Mouse (Mus musculus) common myeloid progenitor, adult 5-6 weeks (primary cell): ENCODE measurements around the gene Irf2. TPM values are rescaled to one million over a fixed set of nuclear protein-coding genes. Genes with fewer than 3 reads are reported as not detected.
A peak's percentile ranks its signal among the peaks of the same experiment; 100 is the strongest.

Source experiments
- ATAC-seq: replicated peaks from 2 replicates; pipeline ENCODE4 v1.8.0; 2016; ENCODE audit warnings: low read depth, mild to moderate bottlenecking, moderate TSS enrichment, inconsistent platforms; ENCODE audit not compliant: poor library complexity, severe bottlenecking
- total RNA-seq: library from RNA; stranded (forward); fragments of 200-1000, 187-1606 nt; gene quantifications from 2 replicates; pipeline ENCODE4 v1.2.3, GENCODE M21; 2017

Irf2 gene
- total RNA-seq, result 43.9 and 60.4 TPM in 2 replicates

DNA sequence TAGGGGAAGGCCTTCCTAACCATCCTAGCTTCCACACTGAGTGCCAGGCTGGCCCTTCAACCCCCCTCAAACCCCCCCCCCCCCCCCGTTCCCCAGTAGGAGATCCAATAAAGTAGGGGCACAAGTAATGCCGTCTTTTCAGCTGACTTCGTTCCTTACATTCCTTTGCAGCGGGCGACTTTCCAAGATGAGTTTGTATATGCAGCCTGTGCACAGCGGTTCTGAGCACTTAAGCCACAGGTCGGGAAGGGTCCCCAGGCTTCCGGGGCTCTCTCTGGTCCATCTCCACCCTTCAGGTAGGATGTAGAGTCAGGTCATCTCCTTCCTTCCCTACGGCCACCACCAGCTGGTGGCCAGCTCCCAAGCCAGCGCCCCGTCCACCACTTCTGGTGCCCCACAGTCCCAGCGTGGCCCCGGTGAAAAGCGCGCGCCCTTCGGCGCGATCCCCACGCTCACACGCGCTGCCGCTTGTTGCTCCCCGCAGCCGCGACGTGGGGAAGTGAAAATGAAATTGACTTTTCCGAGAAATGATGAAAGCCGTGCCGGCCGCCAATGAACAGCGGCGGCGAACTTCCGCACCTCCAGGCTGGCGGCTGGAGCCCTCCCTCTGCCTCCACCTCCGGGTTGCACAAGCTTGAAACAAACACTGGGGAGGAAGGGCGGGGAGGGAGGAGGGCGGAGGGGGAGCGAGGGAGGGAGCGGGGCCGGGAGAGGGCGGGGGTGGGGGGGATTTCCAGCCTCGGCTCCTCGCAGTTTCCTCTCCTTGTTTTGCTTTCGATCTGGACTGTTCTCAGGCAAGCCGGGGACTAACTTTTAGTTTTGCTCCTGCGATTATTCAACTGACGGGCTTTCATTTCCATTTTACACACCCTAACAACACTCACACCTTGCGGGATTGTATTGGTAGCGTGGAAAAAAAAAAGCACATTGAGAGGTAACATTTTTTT lies at the start of gene Irf2:
Gene Irf2 (plus strand): TSS at position 730 of the 947 bp plus-strand sequence.
- peak; percentile 83 for ATAC-seq

DNA sequence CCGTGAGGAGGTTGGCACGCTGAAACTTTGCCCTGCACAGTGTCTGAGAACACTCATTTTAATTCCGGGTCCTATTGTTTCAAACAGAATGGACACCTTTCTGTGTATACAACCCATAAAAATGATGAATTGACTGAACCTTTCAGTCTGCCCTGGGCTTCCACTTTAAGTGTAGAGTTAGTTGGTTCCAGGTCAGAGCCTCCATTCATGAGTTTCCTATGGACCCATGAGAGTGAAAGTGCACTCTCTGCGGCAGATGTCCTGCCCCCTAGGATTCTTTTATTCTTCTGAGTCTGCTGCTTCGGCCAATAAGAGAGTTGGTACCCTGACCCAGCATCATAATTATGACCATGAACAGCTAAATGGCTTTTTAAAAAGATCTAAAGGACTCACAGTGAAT lies 49.4 kb upstream of the Irf2 start:
- ATAC-seq, result no peak

DNA sequence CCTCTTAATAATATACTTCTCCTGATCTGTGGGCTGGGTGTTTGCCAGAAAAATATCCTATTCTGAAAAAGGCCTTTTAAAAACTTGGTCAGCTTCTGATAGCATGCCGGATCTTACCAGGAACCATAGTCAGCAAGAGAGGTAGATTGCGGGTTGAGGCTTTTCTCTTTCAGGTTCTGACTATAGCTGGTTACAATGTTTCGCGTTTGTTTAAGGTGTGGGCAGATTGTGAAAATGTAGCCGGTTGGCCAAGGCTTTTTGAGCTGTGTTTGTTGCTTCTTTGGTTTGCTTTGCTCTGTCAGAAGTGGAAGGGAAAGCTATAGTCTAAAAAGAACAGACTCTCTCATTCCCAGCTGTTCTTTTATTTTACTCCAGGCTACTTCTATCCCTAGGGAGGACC lies 49.0 kb upstream of the Irf2 start:
- ATAC-seq, result no peak

DNA sequence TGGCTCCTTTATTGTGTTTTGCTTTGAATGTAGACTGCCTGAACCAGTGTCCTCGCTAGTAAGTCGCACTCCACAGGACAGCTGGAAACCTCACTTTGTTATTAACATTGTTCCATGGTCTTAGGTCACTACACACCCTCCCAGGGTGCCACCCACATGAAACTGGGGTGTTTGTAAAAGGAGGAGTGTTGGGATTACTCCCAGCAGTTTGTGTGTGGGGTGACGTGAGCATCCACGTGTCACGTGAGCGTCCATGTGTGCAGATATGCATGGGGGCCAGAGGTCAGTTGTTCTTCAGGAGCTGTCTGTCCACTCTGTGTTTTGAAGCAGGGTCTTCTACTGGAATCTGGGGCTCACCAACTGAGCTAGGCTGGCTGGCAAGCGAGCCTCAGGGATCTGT lies 48.2 kb upstream of the Irf2 start:
- no peak for ATAC-seq

DNA sequence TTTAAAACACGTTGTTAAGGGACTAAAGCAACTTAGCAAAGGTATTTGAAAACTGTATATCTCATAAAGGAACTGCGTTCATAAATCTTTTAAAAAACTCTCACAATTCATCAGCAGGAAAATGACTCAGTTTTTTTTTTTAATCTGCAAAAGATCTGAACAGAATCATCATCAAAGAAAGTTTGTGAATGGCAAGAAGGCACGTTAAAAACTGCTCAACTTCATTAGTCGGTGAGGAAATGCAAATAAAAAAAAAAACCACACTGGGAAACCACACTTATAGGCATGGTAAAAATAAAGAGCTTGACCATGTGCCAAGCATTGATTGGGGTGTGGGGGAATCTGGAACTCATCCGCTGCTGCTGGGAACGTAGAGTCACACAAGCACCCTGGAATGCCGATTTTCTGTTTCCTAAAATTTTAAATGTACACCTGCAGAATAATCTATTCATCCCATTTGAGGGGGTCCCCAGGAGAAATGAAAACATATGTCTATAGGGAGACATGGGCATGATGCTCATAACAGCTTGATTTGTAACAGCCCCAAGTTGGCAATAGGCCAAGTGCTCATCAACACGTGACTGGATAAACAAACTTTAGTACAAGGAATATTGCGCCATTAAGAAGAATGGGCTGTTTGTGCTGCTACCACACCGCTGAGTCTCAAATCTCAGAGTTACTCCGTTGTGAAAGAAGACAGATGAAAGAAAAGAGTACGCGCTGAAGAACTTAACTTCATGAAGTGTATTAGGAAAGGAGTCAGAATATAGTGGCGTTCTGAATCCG lies 43.1 kb upstream of the Irf2 start:
- peak; percentile 29; the same call in 1 of the 2 replicates for ATAC-seq

DNA sequence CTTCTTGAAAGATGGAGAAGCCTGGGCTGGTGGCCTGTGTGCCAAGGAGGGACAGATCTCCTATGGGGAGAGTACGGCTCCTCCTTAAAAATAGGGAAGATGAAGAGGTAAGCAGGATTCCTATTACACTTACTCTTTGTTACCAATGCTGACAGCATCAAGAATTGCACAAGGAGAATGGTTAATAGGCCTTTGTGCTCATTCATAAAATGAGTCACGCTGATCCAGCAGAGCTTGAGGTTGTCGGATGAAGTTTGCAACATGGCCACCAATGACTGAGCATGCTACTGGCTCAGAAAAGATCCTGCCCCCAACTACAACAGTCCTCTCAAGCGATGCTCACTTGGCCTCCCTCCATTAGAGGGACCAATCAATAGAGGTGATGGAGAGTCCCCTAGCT lies 42.0 kb upstream of the Irf2 start:
- no peak for ATAC-seq

DNA sequence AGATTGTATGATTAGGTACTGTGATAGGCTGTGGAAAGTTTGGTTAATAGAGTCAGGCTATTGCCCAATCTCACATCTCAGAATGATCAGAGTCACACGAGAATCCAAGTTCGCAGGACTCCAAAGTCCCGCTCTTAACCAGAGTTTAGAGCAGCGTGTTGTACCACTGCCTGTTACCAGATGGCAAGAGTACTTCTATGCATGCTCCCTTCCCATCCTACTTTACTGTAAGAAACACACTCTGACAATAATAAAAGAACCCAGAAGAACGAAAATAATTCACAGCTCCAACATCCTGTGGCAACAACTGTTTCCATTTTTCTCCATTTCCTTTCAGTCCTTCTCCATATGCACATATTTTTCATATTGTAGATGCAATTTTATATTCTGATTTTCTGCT lies 41.4 kb upstream of the Irf2 start:
- no peak for ATAC-seq

DNA sequence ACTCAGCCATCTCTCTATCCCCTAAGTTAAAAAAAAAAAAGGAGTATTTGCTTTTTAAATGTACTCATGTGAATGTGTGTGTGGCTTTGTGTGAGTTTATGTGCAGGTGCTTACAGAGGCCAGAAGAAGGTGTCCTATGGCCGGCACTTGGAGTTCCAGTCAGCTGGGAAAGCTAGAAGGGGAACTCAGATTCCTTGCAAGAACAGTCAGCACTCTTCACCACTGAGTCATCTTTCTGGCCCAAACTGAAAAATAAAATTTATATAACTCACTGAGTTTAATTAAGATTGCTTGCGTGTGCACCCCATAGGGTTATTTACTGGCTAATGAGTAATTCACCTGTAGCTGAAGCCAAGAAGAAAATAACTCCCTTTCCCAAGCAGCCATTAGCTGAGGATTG lies 34.4 kb upstream of the Irf2 start:
- ATAC-seq, result no peak

DNA sequence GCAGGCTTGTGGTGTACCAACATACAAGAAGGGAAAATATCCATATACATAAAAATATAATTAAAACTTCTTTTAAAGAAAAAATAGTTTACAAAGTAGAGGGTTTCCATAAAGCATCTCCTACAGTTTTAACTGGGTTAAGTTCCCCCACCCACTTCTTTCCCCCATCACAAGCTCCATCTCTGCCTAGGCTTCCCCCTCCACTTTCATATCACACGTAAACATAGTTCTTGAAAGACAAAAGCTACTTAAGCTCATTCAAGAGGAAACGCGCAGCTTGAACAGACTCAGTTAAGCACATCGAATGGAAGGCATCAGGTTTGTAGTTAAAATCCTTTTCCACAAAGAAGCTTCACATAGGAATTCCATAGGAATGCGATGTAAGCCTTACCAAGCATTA lies 32.8 kb upstream of the Irf2 start:
- no peak for ATAC-seq

DNA sequence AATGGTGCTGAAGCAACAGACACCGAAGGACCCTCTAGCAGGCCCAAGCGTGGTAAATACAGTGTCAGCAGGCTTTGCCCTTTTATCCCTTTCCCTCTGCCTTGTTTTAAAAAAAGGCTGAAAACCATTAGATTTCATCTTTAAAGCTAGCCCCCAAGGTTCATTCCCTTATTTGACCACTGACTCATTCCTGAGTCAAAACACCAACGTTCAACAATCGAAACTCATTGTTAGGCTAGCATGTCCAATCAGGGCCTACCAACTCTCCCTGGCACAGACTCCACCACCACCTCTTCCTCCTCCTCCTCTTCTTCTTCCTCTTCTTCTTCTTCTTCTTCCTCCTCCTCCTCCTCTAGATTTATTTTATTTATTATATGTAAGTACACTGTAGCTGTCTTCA lies 30.2 kb upstream of the Irf2 start:
- ATAC-seq, result no peak

DNA sequence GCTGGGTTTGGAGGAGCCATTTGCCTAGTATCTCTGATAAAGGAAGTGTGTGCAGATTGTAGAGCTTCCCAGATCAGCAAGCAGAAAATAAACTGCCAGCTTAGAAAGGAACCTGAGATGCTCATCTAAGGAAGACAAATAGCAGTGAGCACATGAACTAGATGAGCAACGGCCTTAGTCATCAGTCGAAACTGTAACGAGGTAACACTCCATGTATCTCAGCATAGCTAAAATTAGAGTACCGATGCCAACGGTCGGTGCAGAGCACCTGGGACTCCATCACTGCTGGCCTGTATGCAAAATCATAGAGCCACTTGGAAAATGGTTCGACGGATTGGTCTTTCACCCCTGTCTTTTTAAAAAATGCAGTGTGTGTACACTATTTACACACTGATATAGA lies 29.2 kb upstream of the Irf2 start:
- no peak for ATAC-seq

DNA sequence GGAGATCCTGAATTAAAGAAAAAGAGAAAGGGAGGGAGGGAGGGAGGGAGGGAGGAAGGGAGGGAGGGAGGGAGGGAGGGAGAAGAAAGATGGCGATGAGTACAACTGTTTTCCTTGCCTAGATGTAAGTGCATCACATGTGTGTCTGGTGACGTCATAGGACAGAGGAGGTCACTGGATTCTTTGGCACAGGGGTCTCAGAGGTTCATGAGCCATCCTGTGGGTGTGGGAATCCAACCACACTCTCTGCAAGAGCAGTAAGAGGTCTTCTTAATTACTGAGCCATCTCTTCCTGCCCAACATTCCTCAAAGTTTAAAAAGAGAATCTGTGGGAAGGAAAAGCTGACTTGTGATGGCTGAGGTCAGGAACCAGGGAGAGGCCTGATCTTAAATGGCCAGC lies 28.0 kb upstream of the Irf2 start:
- ATAC-seq, result no peak

DNA sequence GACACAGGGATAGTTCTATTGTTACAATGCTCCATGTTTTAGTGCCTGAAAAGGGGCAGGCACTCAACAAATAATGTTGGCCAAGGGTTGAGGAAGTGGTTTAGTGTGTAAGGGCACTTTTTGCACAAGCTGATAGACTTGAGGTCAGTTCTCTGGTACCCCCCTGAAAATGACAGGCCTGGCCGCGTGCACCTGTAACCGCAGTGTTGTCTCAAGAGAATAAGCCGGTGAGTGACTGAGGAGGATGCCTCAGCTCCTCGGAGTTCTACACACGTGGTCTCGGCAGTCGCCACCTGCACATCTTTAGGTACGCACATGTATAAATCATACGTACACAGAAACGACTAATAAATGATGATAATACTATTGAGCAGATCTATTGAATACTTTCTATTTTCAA lies 26.4 kb upstream of the Irf2 start:
- ATAC-seq, result peak; percentile 48

DNA sequence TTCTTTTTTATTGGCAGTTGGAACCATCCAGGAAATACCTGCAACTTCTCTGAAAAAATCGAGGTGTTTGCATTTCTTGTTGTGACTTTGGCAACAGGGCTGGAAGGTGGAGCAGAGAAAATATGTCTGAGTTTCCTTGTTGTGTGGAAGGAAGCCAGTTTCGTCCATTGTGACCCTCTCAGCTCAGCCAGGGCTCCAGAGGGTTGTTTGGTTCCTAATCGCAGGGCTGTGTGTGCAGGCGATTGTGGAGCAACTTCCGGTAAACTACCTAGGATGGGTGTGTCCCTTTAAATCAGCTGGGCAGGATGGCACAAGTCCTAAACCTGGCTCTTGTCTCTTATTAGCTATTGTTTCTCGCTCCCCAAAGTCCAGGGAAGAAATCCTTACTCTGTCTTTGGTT lies 25.7 kb upstream of the Irf2 start:
- peak; percentile 82 for ATAC-seq

DNA sequence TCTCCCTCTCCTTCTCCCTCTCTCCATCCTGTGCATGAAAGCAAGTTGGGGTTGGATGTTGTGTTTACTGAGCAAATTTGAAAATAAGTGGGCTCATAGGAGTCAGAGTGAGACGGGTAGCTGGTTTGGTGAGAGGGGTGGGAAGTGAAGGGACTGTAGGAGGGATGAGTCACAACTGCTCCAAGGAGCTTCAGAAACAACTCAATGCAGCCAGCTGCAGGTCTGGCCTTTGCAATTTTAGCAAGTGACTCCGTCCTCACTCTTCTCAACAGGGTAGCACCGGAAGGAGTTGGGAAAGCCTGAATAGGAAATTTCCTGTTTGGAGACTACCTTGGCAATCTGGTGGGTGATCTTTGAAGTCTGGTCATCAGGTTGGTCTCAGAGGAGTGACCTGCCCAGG lies 25.1 kb upstream of the Irf2 start:
- no peak for ATAC-seq

DNA sequence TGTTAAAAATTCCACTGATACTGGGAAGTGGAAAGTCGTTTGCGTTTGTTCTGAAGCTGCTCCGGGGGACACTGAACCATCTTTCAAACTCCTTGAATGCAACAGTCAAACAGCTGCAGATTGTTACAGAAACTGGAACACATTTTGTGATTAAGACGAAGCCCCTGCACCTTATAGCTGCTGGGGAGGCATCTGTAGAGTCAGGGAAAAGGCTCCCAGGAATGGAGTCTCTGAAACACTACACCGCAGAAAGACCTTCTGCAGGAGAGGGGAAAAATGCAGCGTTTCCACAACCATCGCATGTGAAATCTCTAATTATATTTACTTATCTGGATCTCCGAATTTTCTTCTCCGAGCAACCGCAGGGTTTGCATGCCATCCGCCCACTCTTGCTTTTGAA lies 23.1 kb upstream of the Irf2 start:
- ATAC-seq, result no peak

DNA sequence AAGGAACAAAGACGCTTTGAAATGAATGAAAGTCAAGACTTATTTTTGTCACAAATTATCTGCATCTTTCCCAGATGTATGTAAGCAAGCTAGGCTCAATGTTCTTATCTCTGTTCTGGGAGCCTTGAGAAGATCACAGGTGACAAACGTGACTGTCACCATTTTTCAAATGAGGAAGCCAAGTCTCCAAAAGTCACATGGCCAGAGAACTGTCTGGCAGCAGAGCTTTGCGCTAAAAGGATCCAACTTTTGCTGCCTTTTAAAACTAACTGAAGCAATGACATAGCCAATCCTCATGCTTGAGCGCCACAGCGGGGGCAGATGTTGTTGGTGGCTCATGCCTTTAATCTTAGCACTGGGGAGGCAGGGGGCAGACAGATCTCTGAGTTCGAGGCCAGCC lies 22.4 kb upstream of the Irf2 start:
- ATAC-seq, result no peak

DNA sequence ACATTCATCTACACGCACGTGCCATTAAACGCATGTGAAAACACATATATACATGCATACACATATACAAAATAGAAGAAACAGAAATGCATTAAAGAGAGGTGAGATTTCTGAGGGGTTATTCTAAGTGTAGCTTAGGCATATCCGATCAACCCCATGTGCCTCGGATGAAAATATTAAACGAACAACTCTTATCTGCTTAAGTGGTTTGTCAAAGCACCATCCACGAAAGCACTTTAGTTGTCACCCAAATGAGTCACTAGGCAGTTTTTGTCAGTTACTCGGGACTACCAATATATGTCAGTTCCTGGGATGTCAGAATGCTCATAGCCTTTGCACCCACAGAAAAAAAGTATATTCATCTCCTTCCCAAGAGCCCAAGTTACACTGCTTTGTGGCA lies 21.2 kb upstream of the Irf2 start:
- ATAC-seq, result no peak

DNA sequence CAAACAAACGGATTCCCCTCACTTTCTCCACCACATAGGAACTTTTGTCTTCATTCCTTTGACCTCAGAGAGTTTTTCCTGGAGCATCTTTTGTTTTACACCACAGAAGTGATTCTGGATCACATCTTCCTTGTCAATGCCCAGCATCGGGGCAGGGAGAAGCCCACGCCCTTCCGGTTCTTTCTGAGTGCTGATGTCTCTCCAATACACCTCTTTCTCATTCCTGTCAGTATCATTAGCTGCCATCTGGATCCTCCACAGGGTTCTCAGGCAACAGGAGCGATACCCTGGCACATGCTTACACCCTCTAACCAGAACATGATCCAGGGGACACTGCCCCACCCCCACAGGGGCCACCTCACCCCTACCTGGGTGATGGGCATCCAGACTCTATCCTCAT lies 20.8 kb upstream of the Irf2 start:
- ATAC-seq, result 0 out of 2 replicates have a peak, but pooled peaks have one; percentile 9

DNA sequence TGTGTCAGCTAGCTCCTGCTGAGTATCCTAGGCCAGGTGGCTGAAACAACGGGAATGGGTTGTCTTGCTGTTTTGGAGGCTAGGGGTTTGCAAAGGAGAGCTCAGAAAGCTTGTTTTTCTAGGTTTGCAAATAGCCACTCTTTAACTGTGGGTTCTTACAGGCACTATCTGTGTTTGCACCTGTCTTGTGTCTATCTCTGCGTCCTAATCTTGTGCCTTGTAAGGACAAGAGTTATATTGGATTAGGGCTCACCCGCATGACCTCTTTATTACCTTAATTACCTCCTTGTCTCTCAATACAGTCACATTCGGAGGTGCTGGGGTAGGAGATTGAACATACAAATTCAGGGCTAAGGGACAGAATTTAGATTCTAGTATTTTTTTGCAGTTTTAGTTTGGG lies 18.9 kb upstream of the Irf2 start:
- no peak for ATAC-seq
